Mouse (Mus musculus) urinary bladder, adult 2 months (tissue): Measurements from ENCODE around the gene Gatad2b. TPM values are rescaled to one million over a fixed set of nuclear protein-coding genes. Genes with fewer than 3 reads are reported as not detected.

ENCODE experiments used
- polyA plus RNA-seq: library from polyadenylated mRNA; depleted of rRNA; stranded (reverse); fragments of >200 nt; gene quantifications from 2 replicates; pipeline ENCODE4 v1.2.3, GENCODE M21; 2012; rRNA removed

Gene Gatad2b
- polyA plus RNA-seq, 1 experiment: 14.7 TPM

Other genes starting within 250 kb of the Gatad2b start
- gene 4933434E20Rik, start 241.5 kb upstream of the Gatad2b start, polyA plus RNA-seq: 85.5 and 91.1 TPM in 2 replicates
- gene Ubap2l, start 240.6 kb upstream of the Gatad2b start, polyA plus RNA-seq: 85.2 and 100 TPM in 2 replicates
- gene Tpm3, start 220.5 kb upstream of the Gatad2b start, polyA plus RNA-seq: 198 and 201 TPM in 2 replicates
- 0.55 and 0.80 TPM in 2 replicates for gene Nup210l, start 189.0 kb upstream of the Gatad2b start, polyA plus RNA-seq
- gene Rps27, start 79.5 kb upstream of the Gatad2b start, polyA plus RNA-seq: 4,684 and 6,324 TPM in 2 replicates
- gene Rab13, start 79.5 kb upstream of the Gatad2b start, polyA plus RNA-seq: 18.7 and 21.4 TPM in 2 replicates
- 64.2 and 81.2 TPM in 2 replicates for gene Jtb, start 61.6 kb upstream of the Gatad2b start, polyA plus RNA-seq
- gene Creb3l4, start 49.7 kb upstream of the Gatad2b start, polyA plus RNA-seq: 1.7 and 2.0 TPM in 2 replicates
- gene Slc39a1, start 45.0 kb upstream of the Gatad2b start, polyA plus RNA-seq: 55.0 and 79.5 TPM in 2 replicates
- 23.7 and 35.6 TPM in 2 replicates for gene Crtc2, start 39.0 kb upstream of the Gatad2b start, polyA plus RNA-seq
- gene Dennd4b, start 28.0 kb upstream of the Gatad2b start, polyA plus RNA-seq: 15.0 and 15.4 TPM in 2 replicates
- 9.2 and 11.0 TPM in 2 replicates for gene Slc27a3, start 96.8 kb downstream of the Gatad2b start, polyA plus RNA-seq
- 24.8 and 26.4 TPM in 2 replicates for gene Ints3, start 140.4 kb downstream of the Gatad2b start, polyA plus RNA-seq
- gene Npr1, start 172.7 kb downstream of the Gatad2b start, polyA plus RNA-seq: 25.3 and 26.4 TPM in 2 replicates
- gene Ilf2, start 182.9 kb downstream of the Gatad2b start, polyA plus RNA-seq: 44.4 and 48.2 TPM in 2 replicates
- gene Snapin, start 197.9 kb downstream of the Gatad2b start, polyA plus RNA-seq: 88.2 and 107 TPM in 2 replicates
- gene Chtop, start 216.3 kb downstream of the Gatad2b start, polyA plus RNA-seq: 98.1 and 103 TPM in 2 replicates
- gene S100a1, start 221.2 kb downstream of the Gatad2b start, polyA plus RNA-seq: 592 and 865 TPM in 2 replicates
- gene S100a13, start 221.3 kb downstream of the Gatad2b start, polyA plus RNA-seq: 86.1 and 86.3 TPM in 2 replicates
- gene S100a14, start 233.7 kb downstream of the Gatad2b start, polyA plus RNA-seq: 70.1 and 94.3 TPM in 2 replicates
- 151 and 159 TPM in 2 replicates for gene S100a16, start 244.1 kb downstream of the Gatad2b start, polyA plus RNA-seq